Mouse (Mus musculus) telencephalon, adult 2 months (tissue): ENCODE data around the gene Slc4a1ap.
"Not testable (repeated sequence)": the region's sequence is repeated elsewhere in the genome, so short reads cannot be mapped to it uniquely, and the experiment has no call there.

Source experiments
- DNase-seq: peaks from one replicate; pipeline ENCODE4 v3.0.0-alpha.2; 2011; ENCODE audit warnings: low read depth, low spot score

The Slc4a1ap gene

GRCm38 (mm10) chr5:31526354-31527116 lies at the start of gene Slc4a1ap:
Gene Slc4a1ap, plus strand, starts transcription at chr5:31526995.
- peak; percentile 87 for DNase-seq

GRCm38 (mm10) chr5:31480536-31480935 lies 46.3 kb upstream of the Slc4a1ap start:
- DNase-seq = peak; percentile 27

GRCm38 (mm10) chr5:31485440-31485839 lies 41.4 kb upstream of the Slc4a1ap start, which contains the start of gene 4930548H24Rik:
Gene 4930548H24Rik, plus strand, starts transcription at chr5:31485740.
- no peak for DNase-seq

GRCm38 (mm10) chr5:31487889-31488288 lies 38.9 kb upstream of the Slc4a1ap start:
- no peak for DNase-seq

- no peak for DNase-seq
These were observed 37.6 kb upstream of the Slc4a1ap start for GRCm38 (mm10) chr5:31489116-31489769.

GRCm38 (mm10) chr5:31492031-31492430 lies 34.8 kb upstream of the Slc4a1ap start:
- DNase-seq = no peak

- DNase-seq = peak; percentile 93
These were observed 32.1 kb upstream of the Slc4a1ap start, which contains the start of gene Gpn1 for GRCm38 (mm10) chr5:31494513-31495297. Gene Gpn1, plus strand, starts transcription at chr5:31494741.

- DNase-seq = no peak
These were observed 22.0 kb upstream of the Slc4a1ap start for GRCm38 (mm10) chr5:31504843-31505242.

GRCm38 (mm10) chr5:31512481-31512880 lies 14.3 kb upstream of the Slc4a1ap start:
- no peak for DNase-seq

GRCm38 (mm10) chr5:31520556-31520955 lies 6.2 kb upstream of the Slc4a1ap start:
- DNase-seq = no peak

- no peak for DNase-seq
These were observed 404 bp downstream of the Slc4a1ap start for GRCm38 (mm10) chr5:31527117-31527680.

- not testable (repeated sequence) for DNase-seq
These were observed 912 bp downstream of the Slc4a1ap start, which contains the start of gene Supt7l for GRCm38 (mm10) chr5:31527707-31528106. Gene Supt7l, minus strand, starts transcription at chr5:31527807.

- no peak for DNase-seq
These were observed 1.8 kb downstream of the Slc4a1ap start for GRCm38 (mm10) chr5:31528560-31528959.

- no peak for DNase-seq
These were observed 8.4 kb downstream of the Slc4a1ap start for GRCm38 (mm10) chr5:31535228-31535627.

GRCm38 (mm10) chr5:31559401-31559800 lies 32.6 kb downstream of the Slc4a1ap start:
- DNase-seq = no peak

GRCm38 (mm10) chr5:31560352-31560751 lies 33.6 kb downstream of the Slc4a1ap start:
- DNase-seq = no peak

- peak; percentile 72 for DNase-seq
These were observed 35.4 kb downstream of the Slc4a1ap start for GRCm38 (mm10) chr5:31562036-31562666.

GRCm38 (mm10) chr5:31563496-31563895 lies 36.7 kb downstream of the Slc4a1ap start:
- peak; percentile 75 for DNase-seq

- DNase-seq = no peak
These were observed 37.1 kb downstream of the Slc4a1ap start for GRCm38 (mm10) chr5:31563905-31564304.

GRCm38 (mm10) chr5:31564976-31565375 lies 38.2 kb downstream of the Slc4a1ap start:
- DNase-seq = no peak

GRCm38 (mm10) chr5:31566026-31566425 lies 39.2 kb downstream of the Slc4a1ap start:
- DNase-seq = no peak
